Mouse (Mus musculus) liver, embryonic 11.5 days (tissue): ENCODE results near the gene Rbfox1. TPM values are rescaled to one million over a fixed set of nuclear protein-coding genes. Genes with fewer than 3 reads are reported as not detected.

Experiments used
- ATAC-seq: fragments of 200-750 bp; cut with Nextera tagmentation; replicated peaks from 2 replicates; pipeline ENCODE4 v1.8.0; 2017; ENCODE audit warnings: moderate number of reproducible peaks, mild to moderate bottlenecking, moderate TSS enrichment, moderate library complexity; ENCODE audit not compliant: low FRiP score
- DNase-seq: peaks from one replicate; pipeline ENCODE4 v3.0.0-alpha.2; 2017; ENCODE audit warnings: low spot score
- H3K27ac ChIP-seq: fragments of 300-500 bp; sonication (generic); 2 replicates; pipeline ENCODE4 v1.5.1; 2014; ENCODE audit warnings: mild to moderate bottlenecking, low read depth, low read length, control low read depth
- H3K27me3 ChIP-seq: fragments of 300-500 bp; sonication (generic); replicated peaks from 2 replicates; pipeline ENCODE4 v1.6.1; 2014; ENCODE audit warnings: low read length, mixed read lengths; ENCODE audit not compliant: control insufficient read depth, insufficient read depth
- H3K36me3 ChIP-seq: fragments of 300-500 bp; sonication (generic); 2 replicates; pipeline ENCODE4 v1.6.1; 2014; ENCODE audit warnings: mild to moderate bottlenecking, low read length, moderate library complexity, mixed read lengths; ENCODE audit not compliant: control insufficient read depth, insufficient read depth
- H3K4me1 ChIP-seq: fragments of 300-500 bp; sonication (generic); replicated peaks from 2 replicates; pipeline ENCODE4 v1.6.1; 2014; ENCODE audit warnings: low read length, mixed read lengths; ENCODE audit not compliant: control insufficient read depth, insufficient read depth
- H3K4me2 ChIP-seq: fragments of 300-500 bp; sonication (generic); 2 replicates; pipeline ENCODE4 v1.6.1; 2014; ENCODE audit warnings: mild to moderate bottlenecking, control low read depth, moderate library complexity
- H3K4me3 ChIP-seq: fragments of 300-500 bp; sonication (generic); 2 replicates; pipeline ENCODE4 v1.5.1; 2014; ENCODE audit warnings: low read depth, low read length, control low read depth
- H3K9ac ChIP-seq: fragments of 300-500 bp; sonication (generic); 2 replicates; pipeline ENCODE4 v1.6.1; 2014; ENCODE audit warnings: low read depth, low read length, control low read depth
- H3K9me3 ChIP-seq: fragments of 300-500 bp; sonication (generic); 2 replicates; pipeline ENCODE4 v1.6.1; 2016; ENCODE audit warnings: low read length, inconsistent platforms, mixed read lengths; ENCODE audit not compliant: control insufficient read depth
- WGBS: fragments of 180-500 bp; shearing (Covaris S2); extraction: QIAGEN DNeasy Blood & Tissue Kit; methylation state at CpG from one replicate; pipeline ENCODE4 v1.1.7; 2014; 5-methylcytosine and 5-hydroxymethylcytosine counted together
- polyA plus RNA-seq: library from polyadenylated mRNA; unstranded; fragments of >200 nt; fragmentation: Nextera tagmentation; extraction: Ambion mirVana; gene quantifications from 2 replicates; pipeline ENCODE4 v1.2.1, GENCODE M21; 2014

Gene Rbfox1
- polyA plus RNA-seq, 1 experiment from 2014 or later: 1.4 TPM

DNA sequence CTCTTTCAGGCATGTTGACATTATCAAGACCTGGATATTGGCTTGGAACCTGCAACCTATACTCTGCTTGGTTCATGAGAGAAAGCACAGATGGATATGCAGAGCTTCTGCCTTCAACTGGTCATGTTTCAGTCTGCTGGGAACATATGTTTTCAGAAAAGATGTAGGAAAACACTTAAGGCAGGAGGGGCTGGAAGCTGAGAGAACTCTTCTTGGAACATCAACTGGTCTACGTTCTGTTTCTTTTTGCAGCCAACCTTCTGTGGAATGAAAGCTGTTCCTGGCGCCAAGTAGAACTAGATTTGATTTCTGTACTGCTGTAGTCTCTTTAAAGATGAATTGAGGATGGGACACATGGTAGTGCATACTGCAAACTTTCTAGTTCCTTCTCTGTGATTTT, 851.4 kb downstream of the Rbfox1 start:
- no peak overlapping the region for H3K4me3 ChIP-seq
- H3K27ac ChIP-seq: no peak overlapping the region

DNA sequence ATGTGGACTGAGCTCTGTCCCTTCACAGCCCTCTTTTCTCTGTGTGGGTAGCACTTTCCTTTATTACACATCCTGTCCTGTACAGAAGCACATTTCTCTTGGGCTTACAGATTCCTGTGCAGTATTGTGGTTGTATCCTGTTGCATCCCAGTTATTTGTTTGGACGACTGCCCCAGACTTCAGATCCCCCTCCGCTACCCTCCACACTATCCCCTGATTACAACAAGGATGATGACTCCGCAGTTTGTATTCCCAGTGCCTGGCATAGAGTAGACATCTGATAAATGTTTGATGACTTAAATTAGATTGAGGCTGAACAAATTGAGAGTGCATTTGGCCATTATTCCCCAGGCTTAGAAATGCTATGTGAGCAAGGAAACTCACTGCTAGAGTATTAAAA, 851.8 kb downstream of the Rbfox1 start:
- no peak for DNase-seq
- no peak for ATAC-seq
- Histone ChIP-seq H3K27ac (no peak overlapping the region), H3K4me1 (no peaks in the 10 kb centered on the region), H3K4me2 (no peak overlapping the region), H3K36me3 (no peaks in the 10 kb centered on the region), H3K4me3 (no peak overlapping the region), H3K9me3 (no peaks in the 10 kb centered on the region), H3K27me3 (no peaks in the 10 kb centered on the region), H3K9ac (no peak overlapping the region)
- 76% methylated on average over 3 of the region's 3 CpGs for WGBS

More for the DNA sequence above, 851.4 kb downstream of the Rbfox1 start:
- H3K4me1 ChIP-seq: no peaks in the 10 kb centered on the region
- DNase-seq (no peak), ATAC-seq (no peak)
- 78% methylated on average over 2 of the region's 2 CpGs for WGBS
- no peak overlapping the region for H3K4me2 ChIP-seq
- no peak overlapping the region for H3K9ac ChIP-seq
- H3K9me3 ChIP-seq: no peaks in the 10 kb centered on the region
- no peaks in the 10 kb centered on the region for H3K36me3 ChIP-seq
- H3K27me3 ChIP-seq: no peaks in the 10 kb centered on the region

DNA sequence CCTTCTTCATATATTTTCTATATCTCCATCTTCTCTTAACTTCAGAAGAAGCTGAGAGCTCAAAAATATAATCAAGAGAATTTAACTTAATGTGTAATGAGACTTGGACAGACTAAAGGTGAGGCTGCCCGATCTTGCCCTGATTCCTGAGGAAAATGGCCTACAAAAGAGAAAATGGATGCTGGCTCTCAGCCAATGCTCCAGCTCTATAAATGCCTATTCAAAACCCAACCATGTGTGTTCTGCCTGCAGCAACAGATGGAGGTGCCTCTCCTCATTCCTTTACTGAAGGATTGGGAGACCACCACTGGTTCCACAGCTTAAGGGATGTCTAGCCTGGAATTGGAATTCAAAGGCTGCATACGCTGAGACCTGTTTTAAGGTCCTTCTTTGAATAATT, 861.0 kb downstream of the Rbfox1 start:
- Histone ChIP-seq H3K9me3 (no peaks in the 10 kb centered on the region), H3K4me1 (no peaks in the 10 kb centered on the region), H3K36me3 (no peaks in the 10 kb centered on the region), H3K27me3 (no peaks in the 10 kb centered on the region), H3K9ac (no peak overlapping the region), H3K4me2 (no peak overlapping the region), H3K27ac (no peak overlapping the region), H3K4me3 (no peak overlapping the region)
- DNase-seq: no peak
- no peak for ATAC-seq
- WGBS: 84% methylated on average over 2 of the region's 2 CpGs

DNA sequence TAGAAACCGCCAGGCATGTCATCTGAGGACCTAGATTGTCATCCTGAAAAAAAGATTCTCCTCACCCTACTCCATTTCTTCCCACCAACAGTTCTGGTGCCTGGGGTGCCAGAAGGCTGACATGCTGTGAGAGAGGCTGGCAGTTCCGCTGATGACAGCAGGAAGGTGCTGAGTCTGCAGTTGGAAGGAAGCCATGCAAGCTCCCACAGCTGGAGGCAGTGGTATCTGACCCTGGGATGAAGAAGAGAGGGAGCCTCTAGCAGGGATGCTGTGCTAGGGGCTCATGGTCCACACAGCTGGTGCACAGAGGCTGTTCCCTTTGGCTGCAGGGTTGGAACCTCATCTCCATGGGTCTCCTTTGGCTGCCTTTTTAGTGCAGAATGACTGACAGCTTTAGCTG, 865.3 kb downstream of the Rbfox1 start:
- H3K9ac ChIP-seq: no peak overlapping the region
- no peaks in the 10 kb centered on the region for H3K9me3 ChIP-seq
- H3K4me2 ChIP-seq: no peak overlapping the region
- ATAC-seq: no peak
- no peak for DNase-seq
- H3K4me1 ChIP-seq: no peaks in the 10 kb centered on the region
- 66% methylated on average over 2 of the region's 2 CpGs for WGBS
- H3K27ac ChIP-seq: no peak overlapping the region
- no peak overlapping the region for H3K4me3 ChIP-seq
- no peaks in the 10 kb centered on the region for H3K36me3 ChIP-seq
- no peaks in the 10 kb centered on the region for H3K27me3 ChIP-seq

DNA sequence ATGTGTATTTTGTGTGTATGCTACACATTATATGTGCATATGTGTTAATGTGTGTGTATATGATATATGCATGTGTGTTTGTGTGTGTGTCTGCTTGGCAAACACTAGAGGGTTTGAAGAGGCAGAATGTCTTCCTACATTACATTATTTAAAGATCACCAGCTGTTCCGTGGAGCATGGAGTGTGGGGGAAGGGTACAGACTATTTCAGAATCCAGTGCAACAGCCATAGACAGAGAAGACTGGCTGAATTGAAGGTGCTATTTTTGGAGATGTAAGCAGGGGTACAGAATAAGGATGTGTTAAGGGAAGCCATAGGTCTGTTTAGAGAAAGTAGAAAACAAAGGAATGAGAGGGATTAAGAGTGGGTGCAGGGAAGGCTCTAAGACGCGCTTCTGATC, 869.7 kb downstream of the Rbfox1 start:
- Histone ChIP-seq H3K4me2 (no peak overlapping the region), H3K36me3 (no peaks in the 10 kb centered on the region), H3K27ac (no peak overlapping the region), H3K4me1 (no peaks in the 10 kb centered on the region), H3K9ac (no peak overlapping the region), H3K9me3 (no peaks in the 10 kb centered on the region), H3K27me3 (no peaks in the 10 kb centered on the region), H3K4me3 (no peak overlapping the region)
- DNase-seq (no peak), ATAC-seq (no peak)
- 76% methylated on average over 3 of the region's 3 CpGs for WGBS

DNA sequence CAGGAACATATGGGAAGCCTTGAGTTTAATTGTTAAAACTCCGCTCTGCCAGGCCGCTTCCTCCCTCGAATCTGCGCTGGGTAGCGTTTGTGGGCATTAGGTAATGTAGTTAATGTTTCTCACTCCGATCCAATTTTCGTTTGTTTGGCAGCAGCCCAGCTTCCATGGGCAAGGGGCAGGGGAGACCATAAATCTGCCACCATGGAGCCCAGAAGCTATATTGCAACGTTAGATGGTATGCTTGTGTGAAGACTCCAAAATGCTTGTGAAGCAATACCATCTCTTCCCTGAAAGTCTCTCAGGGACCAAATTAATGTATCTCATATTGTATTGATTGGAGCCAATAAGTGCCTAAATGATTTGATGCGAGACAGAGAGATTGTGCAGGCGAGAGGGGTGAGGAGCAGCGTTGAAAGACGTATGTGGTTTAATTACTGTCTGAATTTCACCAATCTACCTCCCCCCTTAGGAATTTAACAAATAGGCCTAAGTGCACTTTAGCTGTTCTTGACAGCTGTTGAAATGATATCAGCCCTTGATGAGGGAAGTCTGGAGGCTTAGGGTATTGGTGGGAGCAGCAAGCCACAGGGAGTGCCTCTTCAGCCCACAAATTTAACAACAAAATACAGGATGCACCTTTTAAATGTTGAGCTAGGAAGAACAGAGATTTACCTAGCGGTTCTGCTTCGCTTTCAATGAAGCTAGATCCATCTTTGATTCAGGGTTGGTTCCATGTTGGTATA, 884.5 kb downstream of the Rbfox1 start:
- 74% methylated on average over 14 of the region's 14 CpGs for WGBS
- H3K9ac ChIP-seq: no peak overlapping the region
- H3K36me3 ChIP-seq: no peaks in the 10 kb centered on the region
- H3K9me3 ChIP-seq: no peaks in the 10 kb centered on the region
- no peaks in the 10 kb centered on the region for H3K27me3 ChIP-seq
- H3K4me2 ChIP-seq: no peak overlapping the region
- no peak overlapping the region for H3K27ac ChIP-seq
- DNase-seq: no peak
- ATAC-seq: no peak
- H3K4me3 ChIP-seq: no peak overlapping the region
- H3K4me1 ChIP-seq: no peaks in the 10 kb centered on the region

DNA sequence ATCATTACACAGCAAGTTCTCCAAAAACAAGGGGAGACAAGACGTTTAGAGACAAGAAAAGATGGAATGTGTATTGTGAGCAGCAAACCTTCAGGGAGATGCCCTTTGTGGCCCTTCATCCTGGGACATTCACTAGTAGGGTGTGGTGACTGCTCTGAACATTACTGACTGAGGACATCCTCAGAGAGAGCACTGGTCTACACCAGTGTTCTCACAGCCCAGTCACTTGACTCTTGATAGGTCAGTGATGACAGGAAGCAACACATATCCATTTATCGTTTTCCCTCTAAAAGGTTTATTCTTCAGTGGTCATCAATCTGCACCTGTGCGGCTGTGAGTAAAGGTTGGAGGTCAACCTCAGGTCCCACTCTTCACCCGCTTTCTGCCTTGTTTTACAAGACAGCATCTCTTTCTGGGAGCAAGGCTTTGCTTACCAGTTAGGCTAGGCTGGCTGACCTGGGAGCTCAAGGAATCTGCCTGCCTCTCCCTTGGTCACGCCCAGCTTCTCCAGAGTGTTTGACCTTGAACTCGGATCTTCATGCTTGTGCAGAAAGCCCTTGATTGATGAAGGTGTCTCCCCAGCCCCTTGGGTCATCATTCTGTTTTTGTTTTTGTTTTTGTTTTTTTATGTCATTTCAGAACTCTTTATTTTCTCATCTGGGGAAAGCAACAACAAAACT, 892.5 kb downstream of the Rbfox1 start:
- no peak overlapping the region for H3K9ac ChIP-seq
- H3K4me1 ChIP-seq: no peaks in the 10 kb centered on the region
- no peak overlapping the region for H3K27ac ChIP-seq
- H3K9me3 ChIP-seq: no peaks in the 10 kb centered on the region
- H3K4me2 ChIP-seq: no peak overlapping the region
- H3K27me3 ChIP-seq: no peaks in the 10 kb centered on the region
- no peaks in the 10 kb centered on the region for H3K36me3 ChIP-seq
- H3K4me3 ChIP-seq: no peak overlapping the region
- DNase-seq (no peak), ATAC-seq (no peak)
- WGBS: 76% methylated on average over 6 of the region's 6 CpGs

DNA sequence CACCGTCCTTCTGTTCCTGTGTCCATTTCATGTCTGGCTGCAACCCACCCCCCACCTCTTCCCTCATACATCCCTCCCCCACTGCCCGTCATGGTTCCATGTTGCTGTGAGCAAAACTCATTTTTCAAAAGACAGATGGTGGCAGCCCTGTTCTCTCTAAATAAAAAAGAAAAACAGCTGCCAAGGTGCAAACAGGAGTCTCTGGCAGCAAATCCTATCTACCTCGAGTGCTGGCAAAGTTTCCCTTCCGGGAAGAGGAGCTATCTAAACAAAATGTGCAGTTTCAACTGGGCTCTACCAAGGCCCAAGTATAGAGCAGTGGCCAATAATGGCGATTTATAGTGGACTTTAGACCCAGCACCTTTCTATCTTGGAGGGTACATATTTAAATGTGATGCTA, 899.0 kb downstream of the Rbfox1 start:
- no peaks in the 10 kb centered on the region for H3K36me3 ChIP-seq
- H3K4me3 ChIP-seq: no peak overlapping the region
- no peak overlapping the region for H3K4me2 ChIP-seq
- no peak for ATAC-seq
- H3K27ac ChIP-seq: no peak overlapping the region
- 65% methylated on average over 5 of the region's 5 CpGs for WGBS
- no peak overlapping the region for H3K9ac ChIP-seq
- DNase-seq: no peak
- no peaks in the 10 kb centered on the region for H3K9me3 ChIP-seq
- H3K27me3 ChIP-seq: no peaks in the 10 kb centered on the region
- no peaks in the 10 kb centered on the region for H3K4me1 ChIP-seq

DNA sequence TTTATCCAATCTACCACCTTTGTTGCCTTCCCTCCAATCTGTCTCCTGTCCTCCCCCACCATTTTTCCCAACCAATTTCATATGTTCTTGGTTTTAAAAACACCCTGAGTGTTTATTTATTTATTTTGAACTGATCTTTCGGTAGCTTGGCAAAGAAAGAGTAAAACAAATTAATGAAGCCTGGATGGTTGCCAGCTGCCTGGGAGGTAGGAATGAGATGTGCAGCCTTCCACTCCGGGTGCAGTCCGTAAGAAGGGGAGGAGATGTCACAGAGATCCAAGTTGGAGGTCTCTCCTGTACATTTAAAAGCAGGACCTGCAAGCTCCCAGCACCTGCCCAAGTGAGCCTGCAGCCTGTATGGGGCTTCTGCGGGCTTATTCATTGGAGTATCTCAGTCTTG, 899.9 kb downstream of the Rbfox1 start:
- WGBS: 75% methylated on average over 4 of the region's 4 CpGs
- H3K4me1 ChIP-seq: no peaks in the 10 kb centered on the region

More for the DNA sequence above, 899.9 kb downstream of the Rbfox1 start:
- H3K36me3 ChIP-seq: no peaks in the 10 kb centered on the region
- H3K4me3 ChIP-seq: no peak overlapping the region
- H3K4me2 ChIP-seq: no peak overlapping the region
- no peak for DNase-seq
- no peak for ATAC-seq
- no peaks in the 10 kb centered on the region for H3K9me3 ChIP-seq
- H3K27me3 ChIP-seq: no peaks in the 10 kb centered on the region
- no peak overlapping the region for H3K9ac ChIP-seq
- H3K27ac ChIP-seq: no peak overlapping the region
